Mouse (Mus musculus) adrenal gland, postnatal 36 days (tissue): ENCODE measurements around the gene Rab27a. TPM values are rescaled to one million over a fixed set of nuclear protein-coding genes. Genes with fewer than 3 reads are reported as not detected.

ENCODE experiments used
- microRNA-seq: library from miRNA; unstranded; fragments of <30 nt; microRNA quantifications from one replicate; pipeline ENCODE4 v1.2.0, GENCODE M21; 2021
- total RNA-seq, 2 experiments: library from RNA; stranded (reverse); gene quantifications; 2 replicates each; pipeline ENCODE4 v1.2.3; 2021

Rab27a gene
- total RNA-seq, 2 experiments from 2014 or later: 23.2 to 35.5 TPM

Small RNA genes lying within 50 kb of the gene (microRNA-seq; reads per million reads assigned to microRNA genes)
- not detected for gene Gm27353

Other genes starting within 250 kb of the Rab27a start
- under 1 TPM; 0.17 to 0.33 TPM for gene Prtg, start 238.0 kb upstream of the Rab27a start, total RNA-seq
- 1 to 10 TPM; 3.7 to 4.3 TPM for gene Pygo1, start 119.2 kb upstream of the Rab27a start, total RNA-seq
- gene Dyx1c1, start 86.1 kb upstream of the Rab27a start, total RNA-seq: 1 to 10 TPM in 1 of 2 experiments, under 1 TPM in 1; 0.96 to 1.3 TPM
- gene Gm44503, start 86.0 kb upstream of the Rab27a start, total RNA-seq: not detected
- gene Ccpg1os, start 59.5 kb upstream of the Rab27a start, total RNA-seq: 10 to 100 TPM; 17.8 to 18.6 TPM
- 100 to 1,000 TPM; 125 to 146 TPM for gene Ccpg1, start 59.4 kb upstream of the Rab27a start, total RNA-seq
- 10 to 100 TPM; 12.2 to 15.5 TPM for gene Pigb, start 4.5 kb upstream of the Rab27a start, total RNA-seq
- under 1 TPM; 0.30 to 0.43 TPM for gene Khdc3, start 57.0 kb downstream of the Rab27a start, total RNA-seq
- under 1 TPM in 1 of 2 experiments, not detected in 1; 0.40 TPM for gene Gm20509, start 57.6 kb downstream of the Rab27a start, total RNA-seq
- 10 to 100 TPM; 63.9 to 73.6 TPM for gene Rsl24d1, start 68.6 kb downstream of the Rab27a start, total RNA-seq